Mouse (Mus musculus): ENCODE results near the gene Ddx27. TPM values are rescaled to one million over a fixed set of nuclear protein-coding genes. Genes with fewer than 3 reads are reported as not detected.

Ddx27 gene
- total RNA-seq, 2 experiments from 2014 or later = 15.3 to 50.4 TPM

DNA sequence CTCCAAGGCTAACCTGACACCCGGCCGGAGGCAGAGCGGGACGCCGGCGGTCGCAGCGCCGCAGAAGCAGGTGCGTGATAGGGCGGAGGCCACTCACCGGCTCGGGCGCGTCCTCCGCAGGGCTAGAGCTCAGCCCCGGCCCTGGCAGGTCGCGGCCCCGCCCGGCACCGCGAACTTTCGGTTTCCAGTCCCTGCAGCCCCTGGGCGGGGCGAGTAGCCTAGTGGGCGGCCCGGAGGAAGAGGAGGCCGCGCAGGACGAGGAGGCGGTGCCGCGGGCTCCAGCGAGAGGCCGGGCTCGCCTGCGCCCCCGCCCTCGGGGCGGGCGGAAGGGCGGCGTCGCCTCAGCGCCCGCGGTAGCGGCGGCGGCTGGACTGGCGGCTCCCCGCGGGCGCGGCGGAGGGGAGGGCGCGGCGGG is 47.5 kb downstream of the Ddx27 start:
- ATAC-seq (ENCODE audit: poor library complexity, severe bottlenecking) = peak; percentile 88

DNA sequence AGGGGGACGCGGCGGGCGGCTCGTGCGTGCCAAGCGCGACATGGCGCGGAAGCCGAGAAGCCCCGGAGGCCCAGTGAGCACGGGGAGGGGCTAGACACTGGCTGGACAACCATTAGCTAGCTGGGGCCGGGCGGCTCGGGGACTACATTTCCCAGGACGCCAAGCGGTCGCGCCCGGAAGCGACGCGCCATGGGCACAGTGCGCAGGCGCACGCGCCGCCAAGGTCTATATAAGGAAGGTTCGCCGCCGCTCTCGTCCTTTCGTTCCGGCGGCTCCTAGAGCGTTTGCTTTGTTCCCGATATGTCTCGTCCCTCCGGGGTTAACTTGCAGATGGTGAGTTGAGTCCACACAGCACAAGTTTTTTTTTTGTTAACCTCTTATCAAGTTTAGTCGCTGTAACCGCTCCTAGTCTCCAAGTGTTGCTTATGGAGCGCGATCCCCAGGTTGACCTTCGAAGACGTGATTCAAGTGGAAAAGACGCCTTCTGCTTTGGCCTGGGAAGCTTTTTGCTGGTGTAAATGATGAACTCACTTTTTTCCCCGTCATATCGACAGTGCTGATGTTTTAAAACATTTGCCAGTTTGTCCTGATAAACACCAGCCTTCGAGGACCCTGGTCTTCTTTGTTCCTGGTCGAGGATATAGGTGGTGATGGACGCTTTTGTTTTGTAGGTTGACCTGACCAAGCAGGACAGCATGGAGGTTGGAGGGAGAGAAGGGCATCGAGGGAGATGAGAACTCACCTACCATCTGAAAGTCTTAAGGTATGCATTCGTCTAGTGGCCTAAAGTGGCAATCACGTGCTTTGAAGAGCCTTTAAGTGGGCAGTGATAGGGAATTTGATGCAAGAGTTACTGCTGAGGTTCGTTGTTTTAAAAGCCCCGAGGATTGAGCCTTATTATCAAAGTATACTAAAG is 48.2 kb downstream of the Ddx27 start, which contains the start of gene Znfx1:
Znfx1 (minus strand) TSS at position 51 of the 916 bp plus-strand sequence.
- ATAC-seq (ENCODE audit: poor library complexity, severe bottlenecking) = peak; percentile 75

GRCm38 (mm10) chr2:167063906-167064496 is 49.0 kb downstream of the Ddx27 start:
- ATAC-seq (ENCODE audit: poor library complexity, severe bottlenecking) = no peak

GRCm38 (mm10) chr2:167064601-167065295 is 49.8 kb downstream of the Ddx27 start:
- no peak for ATAC-seq (ENCODE audit: poor library complexity, severe bottlenecking)

GRCm38 (mm10) chr2:167066031-167066430 is 51.0 kb downstream of the Ddx27 start:
- no peak for ATAC-seq (ENCODE audit: poor library complexity, severe bottlenecking)

GRCm38 (mm10) chr2:167066528-167067516 is 51.8 kb downstream of the Ddx27 start:
- no peak for ATAC-seq (ENCODE audit: poor library complexity, severe bottlenecking)

- no peak for ATAC-seq (ENCODE audit: poor library complexity, severe bottlenecking)
Observed at GRCm38 (mm10) chr2:167067575-167067974, 52.6 kb downstream of the Ddx27 start.

DNA sequence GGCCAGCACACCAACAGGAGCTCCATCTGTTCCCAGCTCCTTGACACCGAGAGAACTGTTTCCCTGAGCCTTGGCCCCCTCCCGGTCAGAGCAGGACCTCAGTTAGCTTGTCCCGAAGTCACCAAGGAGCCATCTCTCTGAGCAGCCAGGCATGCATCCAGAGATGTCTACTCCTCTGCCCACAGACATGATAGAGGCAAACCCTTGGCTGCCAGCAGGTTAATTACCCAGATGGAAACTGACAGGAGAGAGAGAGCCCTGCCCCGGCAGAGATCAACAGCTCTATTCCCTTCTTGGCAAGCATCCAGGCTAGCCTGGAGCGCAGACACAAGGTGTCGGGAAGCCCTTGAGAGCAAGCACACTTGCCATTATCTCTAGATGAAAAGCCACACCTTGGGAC is 55.3 kb downstream of the Ddx27 start:
- no peak for ATAC-seq (ENCODE audit: poor library complexity, severe bottlenecking)

GRCm38 (mm10) chr2:167071266-167071640 is 56.3 kb downstream of the Ddx27 start:
- ATAC-seq (ENCODE audit: poor library complexity, severe bottlenecking) = no peak

DNA sequence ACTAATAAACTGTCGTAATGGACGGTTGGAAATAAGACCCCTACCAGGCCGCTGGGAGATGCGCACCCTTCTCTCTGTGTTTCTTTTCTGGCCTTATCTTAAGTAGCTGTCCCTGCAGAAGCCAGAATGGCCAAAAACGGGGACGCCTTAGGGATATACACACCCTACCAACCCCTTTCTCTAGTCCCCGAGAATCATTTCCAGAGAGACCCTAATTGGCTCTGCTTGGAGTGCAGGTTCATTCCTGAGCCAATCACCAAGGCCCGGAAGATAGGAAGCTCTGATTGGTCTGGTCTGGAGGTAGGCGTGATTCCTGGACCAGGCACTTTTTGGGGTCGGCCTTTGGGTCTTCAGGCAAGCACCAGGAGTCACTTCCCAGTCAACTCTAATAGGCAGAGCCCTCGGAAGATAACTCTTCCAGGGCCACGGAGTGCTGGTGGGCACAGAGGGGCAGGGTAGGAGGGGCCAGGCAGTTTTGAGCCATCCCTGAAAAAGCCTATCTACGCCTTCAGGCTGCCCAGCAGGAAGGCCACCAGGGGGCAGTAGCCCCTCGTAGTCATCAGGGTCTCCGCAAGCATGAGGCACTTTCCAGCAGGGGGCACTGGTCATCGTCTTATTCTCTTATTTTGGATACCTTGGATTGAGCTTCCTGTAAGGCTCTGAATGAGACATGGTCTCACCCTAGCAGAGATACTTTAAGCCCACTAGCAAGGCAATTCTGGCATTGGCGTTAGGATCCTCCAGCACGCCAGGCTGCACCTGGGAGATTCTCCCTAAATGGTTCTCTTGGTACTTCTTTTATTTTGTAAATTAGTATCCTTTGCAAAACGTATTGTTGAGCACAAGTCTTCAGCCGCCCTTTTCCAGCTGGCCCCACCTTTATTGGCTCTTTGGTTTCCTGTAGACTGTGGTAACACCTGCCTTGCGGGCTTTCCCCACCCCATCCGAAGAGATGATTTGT is 56.9 kb downstream of the Ddx27 start:
- ATAC-seq (ENCODE audit: poor library complexity, severe bottlenecking) = peak; percentile 94

DNA sequence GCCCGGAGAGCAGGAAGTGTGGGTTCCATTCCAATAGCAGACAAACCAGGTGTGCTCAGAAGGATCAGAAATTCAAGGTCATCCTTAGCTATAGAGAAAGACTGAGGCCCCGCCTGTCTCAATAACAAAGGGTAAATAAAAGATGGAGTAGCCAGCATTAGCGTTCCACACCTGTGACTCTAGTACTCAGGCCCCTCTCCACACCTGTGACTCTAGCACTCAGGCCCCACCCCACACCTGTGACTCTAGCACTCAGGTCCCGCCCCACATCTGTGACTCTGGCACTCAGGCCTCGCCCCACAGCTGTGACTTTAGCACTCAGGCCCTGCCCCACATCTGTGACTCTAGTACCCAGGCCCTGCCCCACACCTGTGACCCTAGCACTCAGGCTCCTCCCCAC is 59.6 kb downstream of the Ddx27 start:
- ATAC-seq (ENCODE audit: poor library complexity, severe bottlenecking) = no peak

DNA sequence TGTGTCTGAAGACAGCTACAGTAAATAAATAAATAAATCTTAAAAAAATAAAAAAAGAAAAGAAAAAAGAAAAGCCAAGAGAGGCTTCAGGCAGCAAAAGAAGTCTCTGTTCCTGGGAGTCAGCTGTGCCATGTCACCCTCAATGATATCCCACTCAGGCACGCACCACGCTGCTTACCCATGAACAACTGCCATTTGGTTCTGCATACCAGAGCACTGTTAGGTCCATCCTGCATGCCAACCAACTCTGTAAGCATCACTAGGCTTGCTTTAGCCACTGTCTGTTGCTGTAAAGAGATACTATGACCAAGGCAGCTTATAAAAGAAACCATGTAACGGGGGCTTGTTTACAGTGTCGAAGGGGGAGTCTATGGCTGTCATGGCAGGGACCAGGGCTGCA is 61.4 kb downstream of the Ddx27 start:
- ATAC-seq (ENCODE audit: poor library complexity, severe bottlenecking) = no peak

GRCm38 (mm10) chr2:167076759-167077158 is 61.8 kb downstream of the Ddx27 start:
- ATAC-seq (ENCODE audit: poor library complexity, severe bottlenecking) = no peak

DNA sequence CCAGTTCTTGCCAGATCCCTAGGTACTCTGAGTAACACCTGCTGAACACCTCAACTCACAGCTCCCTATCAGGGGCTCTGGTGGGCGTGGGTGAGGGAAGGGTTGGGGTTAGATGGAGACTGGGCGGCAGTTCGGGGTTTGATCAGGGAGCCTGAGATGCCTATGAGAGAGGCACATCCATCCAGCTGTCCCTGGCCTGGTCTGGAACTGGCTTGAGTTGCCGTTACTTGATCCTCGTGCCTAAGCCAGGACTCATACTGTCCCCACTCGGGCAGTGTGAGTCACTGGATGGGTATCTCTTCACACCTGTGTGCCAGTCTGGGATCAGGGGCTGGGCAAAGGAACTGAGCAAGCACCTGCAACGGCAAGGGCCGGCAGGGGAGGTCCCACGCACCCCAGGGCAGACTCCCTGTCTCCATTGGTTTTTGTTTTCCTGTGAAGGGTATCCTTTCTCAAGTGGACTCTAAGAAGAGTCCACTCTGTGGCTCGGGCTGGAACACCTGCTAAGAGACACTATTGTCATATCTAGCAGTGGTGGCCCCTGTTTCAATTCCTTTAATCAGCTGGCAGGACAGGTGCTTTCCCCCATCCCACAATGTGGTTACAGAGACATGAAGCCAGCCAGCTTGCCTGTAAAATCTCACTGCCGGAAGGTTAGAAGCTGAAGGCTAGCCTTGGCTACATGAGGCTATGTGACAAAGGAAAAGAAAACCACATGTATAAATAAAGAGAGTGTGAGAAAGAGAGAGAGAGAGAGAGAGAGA is 62.4 kb downstream of the Ddx27 start:
- ATAC-seq (ENCODE audit: poor library complexity, severe bottlenecking) = no peak

DNA sequence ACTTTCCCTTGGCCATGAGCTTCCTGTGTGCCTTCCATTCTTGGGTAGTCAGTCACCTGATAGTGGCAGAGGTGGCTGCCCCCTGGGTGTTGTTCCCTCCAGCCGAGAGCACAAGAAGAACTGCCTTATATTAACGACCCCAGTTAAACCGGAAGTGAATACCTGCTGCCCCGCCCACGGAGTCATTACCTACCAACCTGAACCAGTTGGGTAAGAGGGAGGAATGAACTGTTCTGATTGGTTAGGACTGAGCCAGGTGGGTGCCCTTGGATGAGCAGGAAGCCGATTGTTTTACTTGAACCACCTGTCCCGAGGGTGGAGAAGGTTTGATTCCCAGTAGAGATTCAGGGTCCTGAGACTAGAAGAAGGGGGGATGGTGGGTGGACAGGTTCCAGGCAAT is 63.5 kb downstream of the Ddx27 start:
- no peak for ATAC-seq (ENCODE audit: poor library complexity, severe bottlenecking)

DNA sequence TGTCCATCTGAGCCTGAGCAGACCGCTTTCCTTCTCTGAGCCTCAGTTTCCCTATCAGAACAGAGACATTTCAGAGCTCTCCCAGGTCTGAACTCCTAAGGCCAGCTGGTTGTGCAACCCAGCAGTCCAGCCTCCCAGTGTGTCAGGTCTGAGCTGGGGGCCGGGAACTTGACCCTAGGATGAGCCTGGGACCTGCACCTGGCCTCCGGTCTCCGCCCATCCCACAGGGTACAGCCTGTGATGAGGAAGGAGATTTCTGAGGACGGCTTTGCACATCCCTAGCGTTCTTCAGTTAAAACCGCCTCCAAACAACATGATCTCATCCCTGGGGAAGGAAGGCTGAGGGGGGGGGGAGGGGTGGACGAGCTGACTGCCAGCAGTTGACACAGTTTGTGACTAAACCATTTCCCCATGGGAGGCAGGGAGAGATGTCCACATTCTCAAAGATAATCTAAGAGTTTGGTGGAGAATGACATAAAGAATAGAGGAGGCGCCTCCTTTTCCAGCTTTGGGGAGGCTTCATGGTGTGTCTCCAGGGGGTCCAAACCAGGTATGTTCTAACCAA is 64.0 kb downstream of the Ddx27 start:
- no peak for ATAC-seq (ENCODE audit: poor library complexity, severe bottlenecking)

GRCm38 (mm10) chr2:167079535-167080257 is 64.7 kb downstream of the Ddx27 start:
- no peak for ATAC-seq (ENCODE audit: poor library complexity, severe bottlenecking)

DNA sequence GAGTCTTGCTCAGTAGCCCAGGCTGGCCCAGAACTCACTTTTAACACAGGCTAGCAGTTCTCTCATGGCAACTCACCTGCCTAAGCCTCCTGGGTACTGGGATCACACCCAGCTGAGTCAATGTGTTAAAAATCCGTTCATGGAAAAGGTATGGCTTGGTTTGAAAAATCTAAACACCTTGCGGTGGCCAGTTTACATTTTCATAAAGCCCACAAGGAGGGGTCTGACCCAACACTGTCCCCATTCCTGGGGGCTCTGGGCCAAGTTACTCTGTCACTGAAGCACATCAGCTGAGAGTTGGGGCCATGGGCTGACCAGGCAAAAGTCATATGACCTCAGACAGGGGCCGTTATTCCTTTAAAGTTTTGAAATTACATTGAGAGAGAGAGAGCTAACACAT is 65.4 kb downstream of the Ddx27 start:
- ATAC-seq (ENCODE audit: poor library complexity, severe bottlenecking) = no peak

Data from megakaryocyte, adult 5-6 weeks (primary cell).